Mouse (Mus musculus) left cerebral cortex, postnatal 14 days (tissue): ENCODE measurements around the gene Metap2. TPM values are rescaled to one million over a fixed set of nuclear protein-coding genes. Genes with fewer than 3 reads are reported as not detected.
"Not testable (repeated sequence)": the region's sequence is repeated elsewhere in the genome, so short reads cannot be mapped to it uniquely, and the experiment has no call there.

Source experiments
- DNase-seq, 2 experiments: peaks; one replicate each; pipeline ENCODE4 v3.0.0; 2021 to 2022; ENCODE audit warnings: low spot score in 2 of 2, mixed read lengths in 1 of 2
- intact Hi-C: fragments of 180-260 bp; cut with DNase I; formaldehyde crosslinking; loops from one replicate; pipeline ENCODE4 v1.15.1; 2025
- total RNA-seq, 2 experiments: library from RNA; stranded (reverse); gene quantifications; 2 replicates each; pipeline ENCODE4 v1.2.3; 2021

The Metap2 gene
- total RNA-seq, 2 experiments from 2014 or later: 120 to 124 TPM

DNA sequence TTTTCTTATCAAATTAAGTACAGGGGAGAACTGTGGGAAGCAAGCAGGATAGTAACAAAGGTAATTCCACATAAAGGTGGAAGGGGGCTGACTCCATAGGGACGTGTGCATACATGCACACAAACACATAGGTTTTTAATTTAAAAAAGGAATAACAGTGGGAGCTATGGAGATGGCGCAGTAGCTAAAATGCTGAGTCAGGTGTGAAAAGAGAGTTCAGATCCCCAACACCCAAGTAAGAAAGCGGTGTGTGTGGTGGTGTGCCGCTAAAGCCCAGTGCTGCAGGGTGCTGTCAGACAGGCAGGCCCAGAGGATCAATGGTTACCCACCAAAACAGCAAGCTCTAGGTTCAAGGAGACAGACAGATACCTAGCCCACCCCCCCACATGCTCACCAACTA lies 18.2 kb downstream of the Metap2 start:
- intact Hi-C loops: no loop called here
- no peak for DNase-seq

GRCm38 (mm10) chr10:93876772-93877171 lies 20.1 kb downstream of the Metap2 start:
- no peak for DNase-seq
- intact Hi-C loops: no loop called here

- intact Hi-C loops: no loop called here
- DNase-seq: no peak
These were observed 28.0 kb downstream of the Metap2 start for GRCm38 (mm10) chr10:93868886-93869285.

GRCm38 (mm10) chr10:93868401-93868800 lies 28.5 kb downstream of the Metap2 start:
- intact Hi-C loops: no loop called here

DNA sequence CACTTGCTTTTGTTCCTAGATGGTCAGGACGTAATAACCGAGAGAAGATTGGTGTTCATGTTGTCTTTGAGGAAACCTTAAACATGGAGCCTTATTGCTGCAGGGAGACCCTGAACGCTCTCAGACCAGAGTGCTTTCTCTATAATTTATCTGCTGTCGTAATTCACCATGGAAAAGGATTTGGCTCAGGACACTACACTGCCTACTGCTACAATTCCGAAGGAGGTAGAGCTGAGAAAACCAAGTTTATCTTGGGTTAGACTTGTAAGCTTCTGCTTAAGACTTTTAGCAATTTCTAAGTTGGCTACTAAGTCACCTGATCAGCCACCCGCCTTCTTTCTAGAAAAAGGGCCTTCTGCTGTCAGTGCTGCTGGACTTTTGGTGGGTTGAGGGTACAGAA lies 40.8 kb downstream of the Metap2 start:
- DNase-seq: no peak
- intact Hi-C loops: no loop called here

More at GRCm38 (mm10) chr10:93868401-93868800, 28.5 kb downstream of the Metap2 start:
- no peak for DNase-seq

DNA sequence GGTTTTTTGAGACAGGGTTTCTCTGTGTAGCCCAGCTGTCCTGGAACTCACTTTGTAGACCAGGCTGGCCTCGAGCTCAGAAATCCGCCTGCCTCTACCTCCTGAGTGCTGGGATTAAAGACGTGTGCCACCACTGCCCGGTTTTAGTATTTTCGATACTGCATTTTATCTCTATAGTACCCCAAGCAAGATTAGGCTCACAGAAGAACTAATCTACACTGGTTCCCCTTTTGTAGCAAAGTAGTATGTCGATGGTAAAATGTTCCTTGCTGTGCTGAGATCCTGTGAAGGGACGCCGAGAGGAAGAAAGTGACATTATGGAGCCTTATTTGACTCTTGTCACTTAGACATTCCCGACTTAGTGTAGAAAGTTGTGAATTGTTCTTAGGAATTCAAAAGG lies 41.8 kb downstream of the Metap2 start:
- intact Hi-C loops: no loop called here
- no peak for DNase-seq

DNA sequence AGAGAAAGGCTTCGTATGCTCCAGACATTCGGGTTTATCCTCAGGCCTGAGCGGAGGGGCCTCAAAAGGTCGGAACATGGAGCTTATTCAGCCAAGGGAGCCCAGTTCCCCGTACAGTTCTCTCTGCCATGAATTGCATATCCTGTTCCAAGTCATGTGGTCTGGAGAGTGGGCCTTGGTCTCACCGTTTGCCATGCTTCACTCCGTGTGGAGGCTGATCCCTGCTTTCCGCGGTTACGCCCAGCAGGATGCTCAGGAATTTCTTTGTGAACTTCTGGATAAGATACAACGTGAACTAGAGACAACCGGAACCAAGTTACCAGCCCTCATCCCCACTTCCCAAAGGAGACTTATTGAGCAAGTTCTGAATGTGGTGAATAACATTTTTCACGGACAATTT lies 50.2 kb downstream of the Metap2 start:
- intact Hi-C loops: no loop called here
- no peak for DNase-seq

DNA sequence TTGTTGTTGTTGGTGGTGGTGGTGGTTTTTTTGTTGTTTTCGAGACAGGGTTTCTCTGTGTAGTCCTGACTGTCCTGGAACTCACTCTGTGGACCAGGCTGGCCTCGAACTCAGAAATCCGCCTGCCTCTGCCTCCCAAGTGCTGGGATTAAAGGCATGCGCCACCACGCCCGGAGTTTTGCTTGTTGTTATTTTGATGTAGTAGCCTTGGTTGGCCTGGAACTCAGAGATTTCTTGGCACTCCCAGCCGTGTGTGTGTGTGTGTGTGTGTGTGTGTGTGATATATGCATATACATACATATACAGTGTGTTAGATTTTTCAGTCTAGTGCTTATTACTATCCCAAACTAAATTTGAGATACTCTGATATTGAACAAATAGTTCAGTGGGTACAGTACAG lies 61.8 kb downstream of the Metap2 start:
- intact Hi-C loops, DNase-seq: not testable (repeated sequence)

DNA sequence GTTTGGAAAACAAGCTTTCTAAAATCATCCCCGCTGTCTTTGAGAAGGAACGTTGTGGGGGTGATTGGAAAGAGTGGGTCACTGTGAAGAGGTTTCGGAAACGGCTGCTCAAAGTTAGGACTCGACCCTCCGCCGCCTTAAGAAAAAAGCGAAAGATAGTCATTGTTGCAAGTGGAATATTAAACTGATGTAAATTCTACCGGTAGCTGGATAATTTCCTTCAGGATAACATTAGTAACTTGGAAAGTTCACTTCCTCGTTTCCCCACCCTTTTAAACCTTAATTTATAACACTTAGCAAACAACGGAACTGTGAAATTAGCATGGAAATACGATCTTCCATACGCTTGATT lies 62.5 kb downstream of the Metap2 start:
- no peak for DNase-seq
- intact Hi-C loops: no loop called here

GRCm38 (mm10) chr10:93833699-93834393 lies 63.0 kb downstream of the Metap2 start:
- no peak for DNase-seq
- intact Hi-C loops: no loop called here

- intact Hi-C loops: no loop called here
- peak in 1 of 2 experiments; percentile 16 for DNase-seq
These were observed 63.6 kb downstream of the Metap2 start for GRCm38 (mm10) chr10:93833370-93833698.

- DNase-seq: no peak
- intact Hi-C loops: no loop called here
These were observed 64.1 kb downstream of the Metap2 start for GRCm38 (mm10) chr10:93832811-93833210.

- intact Hi-C loops: no loop called here
- DNase-seq: no peak
These were observed 64.9 kb downstream of the Metap2 start for GRCm38 (mm10) chr10:93831730-93832574.

GRCm38 (mm10) chr10:93830931-93831729 lies 65.8 kb downstream of the Metap2 start, which contains the start of gene Usp44:
Usp44 (plus strand) TSS chr10:93831555.
- intact Hi-C loops: no loop called here
- DNase-seq: no peak

DNA sequence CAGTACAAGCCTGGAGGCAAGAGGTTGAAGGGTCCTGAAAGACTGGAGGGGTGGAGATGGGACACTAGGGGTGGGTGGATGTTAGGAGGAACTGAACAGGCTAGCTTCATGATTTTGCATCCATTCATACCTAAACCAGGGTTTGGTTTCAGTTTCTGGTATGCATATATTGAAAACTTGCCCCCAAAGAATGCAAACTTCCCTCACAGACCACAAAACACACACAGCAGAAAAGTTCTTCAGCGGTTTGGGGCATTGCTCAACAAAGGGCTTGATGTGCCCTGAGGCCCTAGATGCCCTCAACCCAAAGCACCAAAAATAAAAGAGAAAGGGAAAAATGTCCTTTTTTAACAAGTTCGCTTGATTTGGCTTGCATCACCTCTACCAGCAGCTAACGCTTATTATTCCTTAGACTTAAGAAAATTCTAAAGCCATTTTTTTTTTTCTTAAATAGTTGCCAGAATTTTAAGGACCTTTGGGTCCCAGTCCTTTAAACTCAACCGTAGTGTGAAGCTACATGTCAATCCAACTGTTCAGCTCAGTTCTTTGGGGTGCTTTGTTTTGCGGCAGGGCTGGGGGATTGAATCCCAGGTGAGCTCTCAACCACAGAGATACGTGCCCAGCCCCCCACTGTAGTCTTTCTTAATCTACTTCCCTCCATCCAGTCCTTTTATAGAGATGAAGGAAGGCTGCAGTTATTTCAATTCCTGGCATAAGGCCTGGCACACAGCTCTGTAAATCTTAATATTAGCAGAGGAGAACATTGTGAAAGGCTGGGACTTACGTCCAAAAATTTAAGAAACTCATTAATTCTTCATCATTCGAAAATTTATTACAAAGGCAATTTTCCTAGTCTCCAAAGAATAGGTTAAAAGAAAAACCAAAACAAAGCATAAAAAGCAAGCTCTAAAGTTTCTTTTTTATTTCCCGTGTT lies 66.7 kb downstream of the Metap2 start:
- intact Hi-C loops: no loop called here
- no peak for DNase-seq

GRCm38 (mm10) chr10:93818661-93819060 lies 78.2 kb downstream of the Metap2 start:
- peak; percentile 80 to 87 for DNase-seq
- intact Hi-C loops: loop anchor here (5.0 kb wide), 1 partner anchor 299 kb away; no protein-coding TSS in a partner anchor

DNA sequence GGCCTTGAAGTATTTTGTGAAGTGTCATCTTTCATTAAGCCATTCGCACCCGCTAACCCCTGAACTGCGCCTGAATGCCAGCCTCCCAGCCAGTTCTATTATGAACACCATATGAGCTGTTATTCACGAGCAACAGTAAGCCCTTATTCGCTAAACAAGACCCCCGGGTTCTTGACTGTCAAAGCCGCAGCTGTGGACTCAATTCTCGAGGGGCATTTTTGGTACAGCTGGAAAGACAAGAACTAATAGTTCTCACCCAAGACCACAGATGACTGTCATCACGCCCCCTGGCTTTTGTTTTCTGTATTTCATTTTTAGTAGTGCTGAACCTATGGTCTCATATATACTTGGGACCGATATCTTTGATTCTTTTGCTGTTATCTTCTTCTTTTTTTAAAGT lies 83.1 kb downstream of the Metap2 start:
- DNase-seq: peak in 1 of 2 experiments; percentile 19
- intact Hi-C loops: loop anchor here (1.0 to 5.0 kb wide), 3 partner anchors 203 to 386 kb away; no protein-coding TSS in a partner anchor

DNA sequence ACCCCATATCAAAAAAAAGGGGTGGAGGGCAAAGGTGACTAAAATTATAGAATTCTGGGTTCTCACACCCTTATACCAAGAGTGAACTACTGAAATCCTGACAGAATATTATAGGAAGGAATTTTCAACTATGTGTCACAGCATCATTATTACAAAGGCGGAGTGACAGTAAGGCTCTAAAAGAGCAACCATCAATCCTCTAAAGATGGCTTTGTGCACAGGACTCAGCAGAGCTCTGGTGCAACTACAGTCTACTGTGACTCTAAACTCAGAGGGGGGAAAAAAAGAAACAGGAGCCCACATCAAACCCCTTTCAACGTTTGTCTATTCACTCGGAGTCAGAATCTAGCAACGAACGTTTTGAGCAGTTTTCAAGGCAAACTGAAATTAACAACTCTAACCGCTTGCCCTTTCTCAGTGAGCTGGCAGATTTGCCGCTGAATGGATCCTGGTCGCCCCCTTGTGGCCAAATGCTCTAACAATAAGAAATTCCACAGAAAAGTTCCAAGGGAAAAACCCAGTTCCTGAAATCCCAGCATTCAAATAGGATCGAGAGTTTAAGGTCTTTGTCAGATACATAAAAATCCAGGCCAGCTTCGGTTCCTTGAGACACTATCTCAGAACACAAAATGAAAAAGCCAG lies 84.0 kb downstream of the Metap2 start:
- intact Hi-C loops: loop anchor here (1.0 to 5.0 kb wide), 3 partner anchors 202 to 386 kb away; no protein-coding TSS in a partner anchor
- peak; percentile 77 to 90 for DNase-seq
